Mouse (Mus musculus): ENCODE data around the gene Mecom. TPM values are rescaled to one million over a fixed set of nuclear protein-coding genes. Genes with fewer than 3 reads are reported as not detected.
A peak's percentile ranks its signal among the peaks of the same experiment; 100 is the strongest.

The Mecom gene
- polyA plus RNA-seq, 1 experiment from 2014 or later = 7.0 TPM

- Histone ChIP-seq H3K9ac (ENCODE audit: low read depth, low read length) (no peak overlapping the region), H3K27ac (ENCODE audit: low read depth, low read length) (no peak overlapping the region), H3K27me3 (replicated peaks; ENCODE audit: control insufficient read depth, insufficient read depth, low read length) (no peaks in the 10 kb centered on the region), H3K4me3 (ENCODE audit: low read length) (no peak overlapping the region), H3K4me1 (ENCODE audit: control insufficient read depth, insufficient read depth, low read depth, low read length) (no peaks in the 10 kb centered on the region), H3K9me3 (ENCODE audit: control insufficient read depth, low read length) (no peaks in the 10 kb centered on the region), H3K36me3 (ENCODE audit: control insufficient read depth, insufficient read depth, low read length) (no peaks in the 10 kb centered on the region), H3K4me2 (ENCODE audit: low read length) (no peak overlapping the region)
- 81% methylated on average over 5 of the region's 5 CpGs for WGBS
- no peak for ATAC-seq
Measured at GRCm38 (mm10) chr3:30247256-30247655, 300.6 kb downstream of the Mecom start.

- Histone ChIP-seq H3K4me1 (ENCODE audit: control insufficient read depth, insufficient read depth, low read depth, low read length) (no peaks in the 10 kb centered on the region), H3K27ac (ENCODE audit: low read depth, low read length) (no peak overlapping the region), H3K27me3 (replicated peaks; ENCODE audit: control insufficient read depth, insufficient read depth, low read length) (no peaks in the 10 kb centered on the region), H3K4me3 (ENCODE audit: low read length) (no peak overlapping the region), H3K4me2 (ENCODE audit: low read length) (no peak overlapping the region), H3K9me3 (ENCODE audit: control insufficient read depth, low read length) (no peaks in the 10 kb centered on the region), H3K9ac (ENCODE audit: low read depth, low read length) (no peak overlapping the region), H3K36me3 (ENCODE audit: control insufficient read depth, insufficient read depth, low read length) (no peaks in the 10 kb centered on the region)
- WGBS = 75% methylated on average over 12 of the region's 12 CpGs
- 0 out of 2 replicates have a peak, but pooled peaks have one; percentile 54 for ATAC-seq
Measured at GRCm38 (mm10) chr3:30246431-30247041, 301.3 kb downstream of the Mecom start.

- Histone ChIP-seq H3K27ac (ENCODE audit: low read depth, low read length) (no peak overlapping the region), H3K27me3 (replicated peaks; ENCODE audit: control insufficient read depth, insufficient read depth, low read length) (no peaks in the 10 kb centered on the region), H3K9ac (ENCODE audit: low read depth, low read length) (no peak overlapping the region), H3K36me3 (ENCODE audit: control insufficient read depth, insufficient read depth, low read length) (no peaks in the 10 kb centered on the region), H3K4me3 (ENCODE audit: low read length) (no peak overlapping the region), H3K4me2 (ENCODE audit: low read length) (no peak overlapping the region), H3K4me1 (ENCODE audit: control insufficient read depth, insufficient read depth, low read depth, low read length) (no peaks in the 10 kb centered on the region), H3K9me3 (ENCODE audit: control insufficient read depth, low read length) (no peaks in the 10 kb centered on the region)
- 82% methylated on average over 5 of the region's 5 CpGs for WGBS
- no peak for ATAC-seq
Measured at GRCm38 (mm10) chr3:30245950-30246349, 301.9 kb downstream of the Mecom start.

GRCm38 (mm10) chr3:30244401-30244871 lies 303.4 kb downstream of the Mecom start:
- no peak overlapping the region for H3K27ac ChIP-seq (ENCODE audit: low read depth, low read length)
- 0 out of 2 replicates have a peak, but pooled peaks have one; percentile 27 for ATAC-seq
- no peaks in the 10 kb centered on the region for H3K36me3 ChIP-seq (ENCODE audit: control insufficient read depth, insufficient read depth, low read length)
- 42% methylated on average over 7 of the region's 7 CpGs for WGBS
- no peak overlapping the region for H3K4me3 ChIP-seq (ENCODE audit: low read length)
- H3K4me1 ChIP-seq (ENCODE audit: control insufficient read depth, insufficient read depth, low read depth, low read length) = no peaks in the 10 kb centered on the region
- no peak overlapping the region for H3K4me2 ChIP-seq (ENCODE audit: low read length)
- H3K27me3 ChIP-seq (replicated peaks; ENCODE audit: control insufficient read depth, insufficient read depth, low read length) = no peaks in the 10 kb centered on the region
- H3K9me3 ChIP-seq (ENCODE audit: control insufficient read depth, low read length) = no peaks in the 10 kb centered on the region
- H3K9ac ChIP-seq (ENCODE audit: low read depth, low read length) = no peak overlapping the region

- Histone ChIP-seq H3K36me3 (ENCODE audit: control insufficient read depth, insufficient read depth, low read length) (no peaks in the 10 kb centered on the region), H3K27ac (ENCODE audit: low read depth, low read length) (no peak overlapping the region), H3K9ac (ENCODE audit: low read depth, low read length) (no peak overlapping the region), H3K27me3 (replicated peaks; ENCODE audit: control insufficient read depth, insufficient read depth, low read length) (no peaks in the 10 kb centered on the region), H3K9me3 (ENCODE audit: control insufficient read depth, low read length) (no peaks in the 10 kb centered on the region), H3K4me2 (ENCODE audit: low read length) (no peak overlapping the region), H3K4me1 (ENCODE audit: control insufficient read depth, insufficient read depth, low read depth, low read length) (no peaks in the 10 kb centered on the region), H3K4me3 (ENCODE audit: low read length) (no peak overlapping the region)
- WGBS = 78% methylated on average over 8 of the region's 8 CpGs
- no peak for ATAC-seq
Measured at GRCm38 (mm10) chr3:30243776-30244275, 304.0 kb downstream of the Mecom start.

- Histone ChIP-seq H3K36me3 (ENCODE audit: control insufficient read depth, insufficient read depth, low read length) (no peaks in the 10 kb centered on the region), H3K9me3 (ENCODE audit: control insufficient read depth, low read length) (no peaks in the 10 kb centered on the region), H3K9ac (ENCODE audit: low read depth, low read length) (no peak overlapping the region), H3K27ac (ENCODE audit: low read depth, low read length) (no peak overlapping the region), H3K4me2 (ENCODE audit: low read length) (no peak overlapping the region), H3K4me3 (ENCODE audit: low read length) (no peak overlapping the region), H3K27me3 (replicated peaks; ENCODE audit: control insufficient read depth, insufficient read depth, low read length) (no peaks in the 10 kb centered on the region), H3K4me1 (ENCODE audit: control insufficient read depth, insufficient read depth, low read depth, low read length) (no peaks in the 10 kb centered on the region)
- 85% methylated on average over 1 of the region's 1 CpGs for WGBS
- no peak for ATAC-seq
Measured at GRCm38 (mm10) chr3:30239416-30239815, 308.4 kb downstream of the Mecom start.

- H3K4me2 ChIP-seq (ENCODE audit: low read length) = no peak overlapping the region
- no peaks in the 10 kb centered on the region for H3K9me3 ChIP-seq (ENCODE audit: control insufficient read depth, low read length)
- WGBS = 93% methylated on average over 5 of the region's 5 CpGs
- no peaks in the 10 kb centered on the region for H3K4me1 ChIP-seq (ENCODE audit: control insufficient read depth, insufficient read depth, low read depth, low read length)
- ATAC-seq = no peak
- no peaks in the 10 kb centered on the region for H3K36me3 ChIP-seq (ENCODE audit: control insufficient read depth, insufficient read depth, low read length)
- no peak overlapping the region for H3K9ac ChIP-seq (ENCODE audit: low read depth, low read length)
- H3K4me3 ChIP-seq (ENCODE audit: low read length) = no peak overlapping the region
- no peak overlapping the region for H3K27ac ChIP-seq (ENCODE audit: low read depth, low read length)
- H3K27me3 ChIP-seq (replicated peaks; ENCODE audit: control insufficient read depth, insufficient read depth, low read length) = no peaks in the 10 kb centered on the region
Measured at GRCm38 (mm10) chr3:30237493-30237892, 310.3 kb downstream of the Mecom start.

- Histone ChIP-seq H3K36me3 (ENCODE audit: control insufficient read depth, insufficient read depth, low read length) (no peaks in the 10 kb centered on the region), H3K4me1 (ENCODE audit: control insufficient read depth, insufficient read depth, low read depth, low read length) (no peaks in the 10 kb centered on the region), H3K27ac (ENCODE audit: low read depth, low read length) (no peak overlapping the region), H3K4me3 (ENCODE audit: low read length) (no peak overlapping the region), H3K4me2 (ENCODE audit: low read length) (no peak overlapping the region), H3K9ac (ENCODE audit: low read depth, low read length) (no peak overlapping the region), H3K9me3 (ENCODE audit: control insufficient read depth, low read length) (no peaks in the 10 kb centered on the region), H3K27me3 (replicated peaks; ENCODE audit: control insufficient read depth, insufficient read depth, low read length) (no peaks in the 10 kb centered on the region)
- ATAC-seq = no peak
- WGBS = 96% methylated on average over 1 of the region's 1 CpGs
Measured at GRCm38 (mm10) chr3:30234018-30234417, 313.8 kb downstream of the Mecom start.

- ATAC-seq = no peak
- Histone ChIP-seq H3K27ac (ENCODE audit: low read depth, low read length) (no peak overlapping the region), H3K9ac (ENCODE audit: low read depth, low read length) (no peak overlapping the region), H3K27me3 (replicated peaks; ENCODE audit: control insufficient read depth, insufficient read depth, low read length) (peaks cover 7% of the 10 kb centered on the region; the same call in 1 of the 2 replicates), H3K4me2 (ENCODE audit: low read length) (peak overlapping the region; percentile 11; the same call in 1 of the 2 replicates), H3K4me3 (ENCODE audit: low read length) (no peak overlapping the region), H3K36me3 (ENCODE audit: control insufficient read depth, insufficient read depth, low read length) (no peaks in the 10 kb centered on the region), H3K4me1 (ENCODE audit: control insufficient read depth, insufficient read depth, low read depth, low read length) (peaks cover 4% of the 10 kb centered on the region), H3K9me3 (ENCODE audit: control insufficient read depth, low read length) (no peaks in the 10 kb centered on the region)
- 30% methylated on average over 12 of the region's 12 CpGs for WGBS
Measured at GRCm38 (mm10) chr3:30227964-30228670, 319.7 kb downstream of the Mecom start.
